Mouse (Mus musculus): ENCODE measurements around the gene Sinhcaf.

DNA sequence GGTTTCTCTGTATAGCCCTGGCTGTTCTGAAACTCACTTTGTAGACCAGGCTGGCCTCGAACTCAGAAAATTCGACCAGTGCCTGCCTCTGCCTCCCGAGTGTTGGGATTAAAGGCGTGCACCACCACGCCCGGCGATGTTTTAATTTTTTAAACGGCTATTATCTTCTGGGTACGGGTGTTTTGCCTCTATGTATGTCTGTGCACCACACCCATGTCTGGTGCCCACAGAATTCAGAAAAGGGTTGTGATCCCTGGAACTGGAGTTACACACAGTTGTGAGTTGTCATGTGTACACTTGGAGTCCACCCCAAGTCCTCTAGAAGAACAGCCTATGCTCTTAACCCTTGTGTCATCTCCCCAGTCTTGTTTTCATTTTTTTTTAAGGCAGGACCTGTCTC is 39.3 kb downstream of the Sinhcaf start:
- TF ChIP-seq CTCF (IDR thresholded peaks at IDR 0.05; ENCODE audit: insufficient read depth, low read length), result no peak
- TF ChIP-seq POLR2A (IDR thresholded peaks at IDR 0.05; ENCODE audit: borderline replicate concordance, extremely low read depth, low read depth, low read length), result no peak

All from lung, adult 2 months (tissue).